Mouse (Mus musculus): ENCODE measurements around the gene Xdh. TPM values are rescaled to one million over a fixed set of nuclear protein-coding genes. Genes with fewer than 3 reads are reported as not detected.

Xdh gene
- polyA plus RNA-seq, 1 experiment from 2014 or later, result 0.42 TPM

GRCm38 (mm10) chr17:73935163-73935562, 14.8 kb downstream of the Xdh start:
- Histone ChIP-seq H3K4me1 (no peaks in the 10 kb centered on the region), H3K9me3 (no peaks in the 10 kb centered on the region), H3K4me2 (no peak overlapping the region), H3K4me3 (replicated peaks) (no peak overlapping the region), H3K27ac (no peak overlapping the region), H3K36me3 (replicated peaks) (no peaks in the 10 kb centered on the region), H3K27me3 (no peaks in the 10 kb centered on the region), H3K9ac (no peak overlapping the region)
- WGBS, result 85% methylated on average over 4 of the region's 4 CpGs
- no peak for ATAC-seq (ENCODE audit: low FRiP score)

GRCm38 (mm10) chr17:73934281-73934680, 15.7 kb downstream of the Xdh start:
- Histone ChIP-seq H3K4me3 (replicated peaks) (no peak overlapping the region), H3K27ac (no peak overlapping the region), H3K9me3 (no peaks in the 10 kb centered on the region), H3K4me2 (no peak overlapping the region), H3K36me3 (replicated peaks) (no peaks in the 10 kb centered on the region), H3K27me3 (no peaks in the 10 kb centered on the region), H3K4me1 (no peaks in the 10 kb centered on the region), H3K9ac (no peak overlapping the region)
- 79% methylated on average over 4 of the region's 4 CpGs for WGBS
- no peak for ATAC-seq (ENCODE audit: low FRiP score)

GRCm38 (mm10) chr17:73933616-73934015, 16.4 kb downstream of the Xdh start:
- Histone ChIP-seq H3K4me2 (no peak overlapping the region), H3K36me3 (replicated peaks) (no peaks in the 10 kb centered on the region), H3K4me3 (replicated peaks) (no peak overlapping the region), H3K4me1 (no peaks in the 10 kb centered on the region), H3K9me3 (no peaks in the 10 kb centered on the region), H3K9ac (no peak overlapping the region), H3K27ac (no peak overlapping the region), H3K27me3 (no peaks in the 10 kb centered on the region)
- 85% methylated on average over 4 of the region's 4 CpGs for WGBS
- ATAC-seq (ENCODE audit: low FRiP score), result no peak

- Histone ChIP-seq H3K4me3 (replicated peaks) (no peak overlapping the region), H3K27me3 (no peaks in the 10 kb centered on the region), H3K27ac (no peak overlapping the region), H3K4me2 (no peak overlapping the region), H3K9ac (no peak overlapping the region), H3K9me3 (no peaks in the 10 kb centered on the region), H3K36me3 (replicated peaks) (no peaks in the 10 kb centered on the region), H3K4me1 (no peaks in the 10 kb centered on the region)
- WGBS, result 81% methylated on average over 4 of the region's 4 CpGs
- ATAC-seq (ENCODE audit: low FRiP score), result no peak
Measured at GRCm38 (mm10) chr17:73932497-73933059, 17.4 kb downstream of the Xdh start.

GRCm38 (mm10) chr17:73919520-73919919, 30.5 kb downstream of the Xdh start:
- no peak for ATAC-seq (ENCODE audit: low FRiP score)
- 62% methylated on average over 8 of the region's 8 CpGs for WGBS
- Histone ChIP-seq H3K4me2 (no peak overlapping the region), H3K4me1 (0 out of 2 replicates have a peak, but pooled peaks cover 3% of the 10 kb centered on the region), H3K9ac (no peak overlapping the region), H3K9me3 (no peaks in the 10 kb centered on the region), H3K27ac (no peak overlapping the region), H3K36me3 (replicated peaks) (no peaks in the 10 kb centered on the region), H3K27me3 (no peaks in the 10 kb centered on the region), H3K4me3 (replicated peaks) (no peak overlapping the region)

GRCm38 (mm10) chr17:73918944-73919381, 31.0 kb downstream of the Xdh start:
- Histone ChIP-seq H3K36me3 (replicated peaks) (no peaks in the 10 kb centered on the region), H3K27me3 (no peaks in the 10 kb centered on the region), H3K4me3 (replicated peaks) (no peak overlapping the region), H3K4me1 (0 out of 2 replicates have a peak, but pooled peaks cover 3% of the 10 kb centered on the region), H3K9me3 (no peaks in the 10 kb centered on the region), H3K27ac (no peak overlapping the region), H3K9ac (no peak overlapping the region), H3K4me2 (no peak overlapping the region)
- WGBS, result 77% methylated on average over 7 of the region's 7 CpGs
- ATAC-seq (ENCODE audit: low FRiP score), result no peak

- Histone ChIP-seq H3K27me3 (no peaks in the 10 kb centered on the region), H3K4me3 (replicated peaks) (no peak overlapping the region), H3K4me2 (no peak overlapping the region), H3K36me3 (replicated peaks) (no peaks in the 10 kb centered on the region), H3K4me1 (0 out of 2 replicates have a peak, but pooled peaks cover 3% of the 10 kb centered on the region), H3K9ac (no peak overlapping the region), H3K9me3 (no peaks in the 10 kb centered on the region), H3K27ac (no peak overlapping the region)
- no peak for ATAC-seq (ENCODE audit: low FRiP score)
- 84% methylated on average over 3 of the region's 3 CpGs for WGBS
Measured at GRCm38 (mm10) chr17:73918138-73918537, 31.9 kb downstream of the Xdh start.

GRCm38 (mm10) chr17:73917713-73918112, 32.3 kb downstream of the Xdh start:
- ATAC-seq (ENCODE audit: low FRiP score), result no peak
- Histone ChIP-seq H3K4me2 (no peak overlapping the region), H3K27me3 (no peaks in the 10 kb centered on the region), H3K4me1 (0 out of 2 replicates have a peak, but pooled peaks cover 3% of the 10 kb centered on the region), H3K27ac (no peak overlapping the region), H3K36me3 (replicated peaks) (no peaks in the 10 kb centered on the region), H3K9me3 (no peaks in the 10 kb centered on the region), H3K9ac (no peak overlapping the region), H3K4me3 (replicated peaks) (no peak overlapping the region)
- 85% methylated on average over 5 of the region's 5 CpGs for WGBS

GRCm38 (mm10) chr17:73914730-73915129, 35.3 kb downstream of the Xdh start:
- 76% methylated on average over 4 of the region's 4 CpGs for WGBS
- no peaks in the 10 kb centered on the region for H3K36me3 ChIP-seq (replicated peaks)
- H3K4me3 ChIP-seq (replicated peaks), result no peak overlapping the region

GRCm38 (mm10) chr17:73906076-73906475, 43.9 kb downstream of the Xdh start:
- WGBS, result 93% methylated on average over 8 of the region's 8 CpGs
- H3K4me3 ChIP-seq (replicated peaks), result no peak overlapping the region
- H3K4me2 ChIP-seq, result no peak overlapping the region
- no peaks in the 10 kb centered on the region for H3K4me1 ChIP-seq
- no peak overlapping the region for H3K27ac ChIP-seq
- H3K9ac ChIP-seq, result no peak overlapping the region
- H3K27me3 ChIP-seq, result no peaks in the 10 kb centered on the region
- H3K36me3 ChIP-seq (replicated peaks), result no peaks in the 10 kb centered on the region
- no peaks in the 10 kb centered on the region for H3K9me3 ChIP-seq
- ATAC-seq (ENCODE audit: low FRiP score), result no peak

More at GRCm38 (mm10) chr17:73914730-73915129, 35.3 kb downstream of the Xdh start:
- 0 out of 2 replicates have a peak, but pooled peaks cover 3% of the 10 kb centered on the region for H3K4me1 ChIP-seq
- H3K9ac ChIP-seq, result no peak overlapping the region
- no peaks in the 10 kb centered on the region for H3K27me3 ChIP-seq
- no peaks in the 10 kb centered on the region for H3K9me3 ChIP-seq
- H3K27ac ChIP-seq, result no peak overlapping the region
- no peak overlapping the region for H3K4me2 ChIP-seq
- ATAC-seq (ENCODE audit: low FRiP score), result no peak

- no peak for ATAC-seq (ENCODE audit: low FRiP score)
- H3K27me3 ChIP-seq, result no peaks in the 10 kb centered on the region
- no peak overlapping the region for H3K4me2 ChIP-seq
- H3K27ac ChIP-seq, result no peak overlapping the region
- no peaks in the 10 kb centered on the region for H3K36me3 ChIP-seq (replicated peaks)
- no peaks in the 10 kb centered on the region for H3K4me1 ChIP-seq
- no peak overlapping the region for H3K9ac ChIP-seq
- no peaks in the 10 kb centered on the region for H3K9me3 ChIP-seq
- WGBS, result 87% methylated on average over 7 of the region's 7 CpGs
- no peak overlapping the region for H3K4me3 ChIP-seq (replicated peaks)
Measured at GRCm38 (mm10) chr17:73905043-73905750, 44.8 kb downstream of the Xdh start.

- H3K4me3 ChIP-seq (replicated peaks), result no peak overlapping the region
- no peaks in the 10 kb centered on the region for H3K4me1 ChIP-seq
- H3K27me3 ChIP-seq, result no peaks in the 10 kb centered on the region
- no peaks in the 10 kb centered on the region for H3K36me3 ChIP-seq (replicated peaks)
- H3K9me3 ChIP-seq, result no peaks in the 10 kb centered on the region
- H3K9ac ChIP-seq, result no peak overlapping the region
- H3K27ac ChIP-seq, result no peak overlapping the region
- ATAC-seq (ENCODE audit: low FRiP score), result no peak
- WGBS, result 88% methylated on average over 1 of the region's 1 CpGs
- H3K4me2 ChIP-seq, result no peak overlapping the region
Measured at GRCm38 (mm10) chr17:73903121-73903520, 46.9 kb downstream of the Xdh start.

- Histone ChIP-seq H3K4me2 (no peak overlapping the region), H3K4me1 (no peaks in the 10 kb centered on the region), H3K9ac (no peak overlapping the region), H3K9me3 (no peaks in the 10 kb centered on the region), H3K27ac (no peak overlapping the region), H3K27me3 (no peaks in the 10 kb centered on the region), H3K4me3 (replicated peaks) (no peak overlapping the region), H3K36me3 (replicated peaks) (no peaks in the 10 kb centered on the region)
- 86% methylated on average over 5 of the region's 5 CpGs for WGBS
- ATAC-seq (ENCODE audit: low FRiP score), result no peak
Measured at GRCm38 (mm10) chr17:73902234-73902636, 47.8 kb downstream of the Xdh start.
